Mouse (Mus musculus): ENCODE data around the gene Trim15. TPM values are rescaled to one million over a fixed set of nuclear protein-coding genes. Genes with fewer than 3 reads are reported as not detected.

Gene Trim15
- polyA plus RNA-seq, 1 experiment from 2014 or later: 0.25 TPM

DNA sequence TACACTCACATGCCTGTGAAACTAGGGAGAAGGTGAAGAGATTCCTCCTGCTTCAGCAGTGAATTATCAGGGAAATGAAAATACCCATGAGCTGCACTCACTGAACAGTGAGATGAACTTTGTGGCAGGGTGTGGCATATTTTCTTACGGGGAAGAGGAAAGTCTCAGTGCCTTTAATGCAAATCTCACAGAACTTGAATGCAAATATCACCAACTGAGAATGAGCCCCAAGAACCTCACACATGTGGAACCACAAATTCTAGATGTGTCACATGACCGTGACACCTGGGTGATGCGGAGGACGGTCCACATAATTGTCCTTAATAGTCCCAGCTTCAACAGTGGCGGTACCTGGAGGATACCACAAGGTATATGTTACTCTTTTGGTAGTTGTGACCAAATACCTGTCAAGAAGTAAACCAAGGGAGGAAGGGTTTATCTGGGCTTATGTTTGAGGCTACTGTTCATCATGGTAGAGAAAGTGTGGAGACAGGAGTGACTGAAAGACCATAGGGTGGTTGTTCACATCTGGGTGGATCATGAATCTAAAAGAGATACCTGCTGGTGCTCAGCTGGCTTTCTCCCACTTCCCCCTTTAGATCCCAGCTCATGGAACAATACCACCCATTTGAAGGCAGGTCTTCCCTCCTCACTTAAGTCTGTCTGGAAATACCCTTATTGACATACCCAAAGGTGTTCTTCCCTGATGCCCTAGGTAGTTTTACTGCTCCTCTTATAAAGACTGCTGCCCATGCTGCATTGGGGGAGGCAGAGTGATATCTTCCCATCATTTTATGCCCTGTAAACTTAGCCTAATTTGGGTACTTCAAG lies 23.3 kb upstream of the Trim15 start, which contains the start of gene Trim40:
Gene Trim40 (minus strand): TSS at position 51 of the 831 bp plus-strand sequence.
- no peaks in the 10 kb centered on the region for H3K36me3 ChIP-seq (replicated peaks; ENCODE audit: control insufficient read depth, insufficient read depth, low read depth, low read length)
- no peak within 1 kb of the TSS for H3K4me3 ChIP-seq (ENCODE audit: low read depth, low read length)
- no peaks in the 10 kb centered on the region for H3K9me3 ChIP-seq (replicated peaks; ENCODE audit: control insufficient read depth, low read length)
- WGBS: 85% methylated on average over 5 of the region's 5 CpGs
- H3K4me2 ChIP-seq (ENCODE audit: low read depth, low read length): no peak within 1 kb of the TSS
- no peaks in the 10 kb centered on the region for H3K4me1 ChIP-seq (ENCODE audit: control insufficient read depth, insufficient read depth, low read length)
- no peak for DNase-seq (ENCODE audit: low spot score)
- ATAC-seq (replicated peaks; ENCODE audit: insufficient number of reproducible peaks, low FRiP score, low TSS enrichment, low read depth): no peak
- H3K27ac ChIP-seq (replicated peaks; ENCODE audit: low read depth, low read length): no peak within 1 kb of the TSS
- H3K27me3 ChIP-seq (ENCODE audit: control insufficient read depth, insufficient read depth, low read length): no peaks in the 10 kb centered on the region
- H3K9ac ChIP-seq (replicated peaks; ENCODE audit: low read length): no peak within 1 kb of the TSS

DNA sequence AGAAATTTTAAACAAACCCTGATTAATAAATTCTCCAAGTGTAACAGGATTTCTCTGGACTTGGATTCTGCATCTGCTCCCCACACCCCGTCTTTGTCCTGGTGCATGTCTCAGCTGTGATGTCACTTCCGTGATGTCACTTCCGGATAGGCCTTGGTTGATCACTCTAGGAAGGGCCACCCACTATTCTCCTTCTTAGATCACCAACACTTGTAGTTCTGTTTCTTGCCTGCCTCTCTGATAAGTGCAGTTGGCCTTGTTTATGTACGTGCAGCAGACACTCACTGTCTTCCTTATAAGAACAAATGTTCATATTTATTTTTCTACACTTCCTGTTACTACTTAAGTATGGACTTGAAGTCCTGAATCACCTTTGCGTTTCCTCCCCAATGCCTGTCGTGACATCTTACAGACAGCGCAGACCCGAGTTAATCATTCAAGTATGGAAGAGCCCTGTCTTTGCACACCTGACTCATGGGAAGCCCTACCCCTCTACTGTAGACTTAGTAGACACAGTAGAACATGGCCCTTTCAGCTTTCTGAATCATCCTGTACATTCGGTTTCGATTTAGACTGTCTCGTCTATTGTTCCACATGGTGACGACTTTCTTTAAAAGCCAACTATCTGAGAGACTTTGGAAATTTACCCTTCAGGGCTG lies 18.3 kb upstream of the Trim15 start:
- no peaks in the 10 kb centered on the region for H3K4me1 ChIP-seq (ENCODE audit: control insufficient read depth, insufficient read depth, low read length)
- H3K4me2 ChIP-seq (ENCODE audit: low read depth, low read length): no peak overlapping the region
- no peaks in the 10 kb centered on the region for H3K27me3 ChIP-seq (ENCODE audit: control insufficient read depth, insufficient read depth, low read length)
- H3K9me3 ChIP-seq (replicated peaks; ENCODE audit: control insufficient read depth, low read length): no peaks in the 10 kb centered on the region
- no peaks in the 10 kb centered on the region for H3K36me3 ChIP-seq (replicated peaks; ENCODE audit: control insufficient read depth, insufficient read depth, low read depth, low read length)
- ATAC-seq (replicated peaks; ENCODE audit: insufficient number of reproducible peaks, low FRiP score, low TSS enrichment, low read depth): no peak
- 92% methylated on average over 12 of the region's 12 CpGs for WGBS
- no peak overlapping the region for H3K9ac ChIP-seq (replicated peaks; ENCODE audit: low read length)
- H3K4me3 ChIP-seq (ENCODE audit: low read depth, low read length): no peak overlapping the region
- H3K27ac ChIP-seq (replicated peaks; ENCODE audit: low read depth, low read length): no peak overlapping the region
- DNase-seq (ENCODE audit: low spot score): no peak

DNA sequence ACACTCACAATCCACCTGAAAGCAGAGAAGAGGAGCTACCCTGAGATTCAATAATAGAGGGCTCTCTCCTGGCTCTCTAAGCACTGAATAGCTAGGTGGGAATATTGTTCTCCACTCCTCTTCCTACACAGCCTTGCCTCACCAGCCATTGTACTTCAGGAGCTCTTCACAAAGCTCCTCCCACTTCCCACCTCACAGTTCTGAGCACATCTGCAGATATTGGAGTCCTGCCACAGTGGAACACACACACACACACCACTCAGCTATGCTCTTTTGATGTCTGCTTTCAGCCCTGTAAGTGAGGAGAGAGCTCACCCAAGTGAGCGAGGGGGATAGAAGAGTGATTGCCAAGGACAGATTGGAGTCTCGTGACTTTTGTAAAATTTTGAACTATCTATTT lies 16.3 kb upstream of the Trim15 start:
- H3K4me1 ChIP-seq (ENCODE audit: control insufficient read depth, insufficient read depth, low read length): no peaks in the 10 kb centered on the region
- no peak overlapping the region for H3K4me3 ChIP-seq (ENCODE audit: low read depth, low read length)
- no peak overlapping the region for H3K27ac ChIP-seq (replicated peaks; ENCODE audit: low read depth, low read length)
- no peaks in the 10 kb centered on the region for H3K9me3 ChIP-seq (replicated peaks; ENCODE audit: control insufficient read depth, low read length)
- no peak overlapping the region for H3K4me2 ChIP-seq (ENCODE audit: low read depth, low read length)
- no peak for ATAC-seq (replicated peaks; ENCODE audit: insufficient number of reproducible peaks, low FRiP score, low TSS enrichment, low read depth)
- H3K27me3 ChIP-seq (ENCODE audit: control insufficient read depth, insufficient read depth, low read length): no peaks in the 10 kb centered on the region
- no peaks in the 10 kb centered on the region for H3K36me3 ChIP-seq (replicated peaks; ENCODE audit: control insufficient read depth, insufficient read depth, low read depth, low read length)
- WGBS: 81% methylated on average over 2 of the region's 2 CpGs
- DNase-seq (ENCODE audit: low spot score): no peak
- no peak overlapping the region for H3K9ac ChIP-seq (replicated peaks; ENCODE audit: low read length)

DNA sequence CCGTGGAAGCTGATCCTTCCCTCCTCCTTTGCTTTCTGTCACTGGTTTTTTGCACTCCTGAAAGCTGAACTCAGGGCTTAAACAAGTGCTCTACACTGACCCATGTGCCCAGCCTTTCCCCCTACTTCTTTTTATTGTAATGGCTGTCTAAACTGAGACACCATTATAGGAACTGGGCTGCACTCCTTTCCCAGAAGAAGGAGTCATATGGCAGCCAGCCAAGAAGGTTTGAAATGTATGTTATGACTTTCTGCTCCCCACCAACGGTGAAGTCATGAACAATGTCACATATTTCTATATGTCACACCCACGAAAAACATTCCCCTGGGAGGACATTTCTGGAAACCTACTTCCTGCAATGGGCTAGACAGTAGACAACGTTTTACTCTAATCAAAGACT lies 7.6 kb upstream of the Trim15 start:
- Histone ChIP-seq H3K4me2 (ENCODE audit: low read depth, low read length) (no peak overlapping the region), H3K9me3 (replicated peaks; ENCODE audit: control insufficient read depth, low read length) (no peaks in the 10 kb centered on the region), H3K4me1 (ENCODE audit: control insufficient read depth, insufficient read depth, low read length) (no peaks in the 10 kb centered on the region), H3K27me3 (ENCODE audit: control insufficient read depth, insufficient read depth, low read length) (no peaks in the 10 kb centered on the region), H3K4me3 (ENCODE audit: low read depth, low read length) (no peak overlapping the region), H3K27ac (replicated peaks; ENCODE audit: low read depth, low read length) (no peak overlapping the region), H3K9ac (replicated peaks; ENCODE audit: low read length) (no peak overlapping the region), H3K36me3 (replicated peaks; ENCODE audit: control insufficient read depth, insufficient read depth, low read depth, low read length) (no peaks in the 10 kb centered on the region)
- ATAC-seq (replicated peaks; ENCODE audit: insufficient number of reproducible peaks, low FRiP score, low TSS enrichment, low read depth) (no peak), DNase-seq (ENCODE audit: low spot score) (no peak)
- 62% methylated on average over 4 of the region's 4 CpGs for WGBS

DNA sequence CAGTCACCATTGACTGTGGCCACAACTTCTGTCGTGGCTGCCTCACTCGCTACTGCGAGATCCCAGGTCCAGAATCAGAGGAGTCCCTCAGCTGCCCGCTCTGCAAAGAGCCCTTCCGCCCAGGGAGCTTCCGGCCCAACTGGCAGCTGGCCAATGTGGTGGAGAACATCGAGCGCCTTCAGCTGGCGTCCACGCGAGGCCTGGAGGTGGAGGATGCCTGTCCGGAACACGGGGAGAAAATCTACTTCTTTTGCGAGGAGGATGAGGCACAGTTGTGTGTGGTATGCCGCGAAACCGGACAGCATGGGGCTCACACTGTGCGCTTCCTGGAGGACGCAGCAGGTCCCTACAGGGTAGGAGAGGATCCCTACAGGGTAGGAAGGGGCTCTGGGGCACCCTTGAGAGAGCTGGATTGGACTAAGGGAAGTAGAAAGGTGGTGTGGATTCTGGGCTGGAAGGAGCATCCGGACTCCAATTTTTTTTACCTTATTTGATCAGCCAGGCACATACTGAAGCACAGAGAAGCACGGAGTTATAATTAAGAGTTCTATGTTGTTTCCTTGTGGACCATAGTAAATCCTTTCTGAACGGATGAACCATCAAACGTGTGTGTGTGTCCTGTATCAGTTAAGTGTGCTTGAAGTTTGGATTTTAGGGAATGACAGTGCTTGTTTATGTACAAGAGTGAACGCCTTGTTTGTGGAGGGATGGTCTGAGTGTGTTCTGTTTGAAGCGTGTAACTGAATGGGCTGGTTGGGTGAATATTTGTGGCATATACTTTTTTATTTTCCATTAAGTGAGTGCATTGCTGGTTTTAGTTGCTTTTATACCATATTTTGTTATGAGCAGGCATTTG lies 3.2 kb upstream of the Trim15 start:
- H3K9me3 ChIP-seq (replicated peaks; ENCODE audit: control insufficient read depth, low read length): no peaks in the 10 kb centered on the region
- no peak overlapping the region for H3K4me2 ChIP-seq (ENCODE audit: low read depth, low read length)
- H3K9ac ChIP-seq (replicated peaks; ENCODE audit: low read length): no peak overlapping the region
- no peaks in the 10 kb centered on the region for H3K36me3 ChIP-seq (replicated peaks; ENCODE audit: control insufficient read depth, insufficient read depth, low read depth, low read length)
- no peak for ATAC-seq (replicated peaks; ENCODE audit: insufficient number of reproducible peaks, low FRiP score, low TSS enrichment, low read depth)
- H3K4me3 ChIP-seq (ENCODE audit: low read depth, low read length): no peak overlapping the region
- no peak overlapping the region for H3K27ac ChIP-seq (replicated peaks; ENCODE audit: low read depth, low read length)
- DNase-seq (ENCODE audit: low spot score): no peak
- no peaks in the 10 kb centered on the region; the same call in 1 of the 2 replicates for H3K4me1 ChIP-seq (ENCODE audit: control insufficient read depth, insufficient read depth, low read length)
- 77% methylated on average over 25 of the region's 25 CpGs for WGBS
- peaks cover 9% of the 10 kb centered on the region for H3K27me3 ChIP-seq (ENCODE audit: control insufficient read depth, insufficient read depth, low read length)

DNA sequence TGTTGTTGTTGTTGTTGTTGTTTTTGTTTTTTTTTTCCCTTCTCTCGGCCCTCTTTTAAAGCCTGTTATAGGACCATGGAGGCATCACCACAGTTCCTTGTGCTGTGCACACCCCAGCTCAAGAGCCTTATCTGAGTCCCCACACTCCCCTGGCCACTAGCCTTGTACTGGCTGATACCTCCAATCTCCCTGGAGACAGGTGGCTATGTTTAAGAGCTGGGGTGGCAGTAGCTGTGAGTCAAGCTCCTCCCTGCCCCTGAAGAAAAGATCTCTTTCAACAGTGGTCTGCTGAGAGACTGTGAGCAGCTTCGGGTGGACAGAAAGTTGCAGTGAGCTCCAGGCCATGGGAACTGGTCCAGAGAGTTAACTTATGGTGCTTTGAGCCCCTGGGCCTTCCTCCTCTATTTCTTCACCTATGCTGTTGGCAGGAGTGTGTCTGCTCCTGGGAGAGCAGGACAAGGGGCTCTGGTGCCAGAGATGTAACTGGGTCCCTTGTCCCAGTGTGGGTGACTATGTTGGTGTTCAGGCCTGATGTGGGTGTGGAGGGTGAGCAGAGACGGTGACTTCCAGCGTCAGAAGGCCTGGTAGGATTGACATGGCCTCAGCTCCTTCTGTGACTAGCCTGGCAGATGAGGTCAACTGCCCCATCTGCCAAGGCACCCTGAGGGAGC lies 2.4 kb upstream of the Trim15 start, which contains the start of gene Trim10:
Gene Trim10 (plus strand): TSS at position 291 of the 671 bp plus-strand sequence.
- Histone ChIP-seq H3K9me3 (replicated peaks; ENCODE audit: control insufficient read depth, low read length) (no peaks in the 10 kb centered on the region), H3K4me3 (ENCODE audit: low read depth, low read length) (no peak within 1 kb of the TSS), H3K9ac (replicated peaks; ENCODE audit: low read length) (no peak within 1 kb of the TSS), H3K36me3 (replicated peaks; ENCODE audit: control insufficient read depth, insufficient read depth, low read depth, low read length) (no peaks in the 10 kb centered on the region), H3K27ac (replicated peaks; ENCODE audit: low read depth, low read length) (no peak within 1 kb of the TSS), H3K27me3 (ENCODE audit: control insufficient read depth, insufficient read depth, low read length) (peaks cover 9% of the 10 kb centered on the region), H3K4me1 (ENCODE audit: control insufficient read depth, insufficient read depth, low read length) (no peaks in the 10 kb centered on the region; the same call in 1 of the 2 replicates), H3K4me2 (ENCODE audit: low read depth, low read length) (no peak within 1 kb of the TSS)
- DNase-seq (ENCODE audit: low spot score) (no peak), ATAC-seq (replicated peaks; ENCODE audit: insufficient number of reproducible peaks, low FRiP score, low TSS enrichment, low read depth) (no peak)
- 79% methylated on average over 4 of the region's 4 CpGs for WGBS

DNA sequence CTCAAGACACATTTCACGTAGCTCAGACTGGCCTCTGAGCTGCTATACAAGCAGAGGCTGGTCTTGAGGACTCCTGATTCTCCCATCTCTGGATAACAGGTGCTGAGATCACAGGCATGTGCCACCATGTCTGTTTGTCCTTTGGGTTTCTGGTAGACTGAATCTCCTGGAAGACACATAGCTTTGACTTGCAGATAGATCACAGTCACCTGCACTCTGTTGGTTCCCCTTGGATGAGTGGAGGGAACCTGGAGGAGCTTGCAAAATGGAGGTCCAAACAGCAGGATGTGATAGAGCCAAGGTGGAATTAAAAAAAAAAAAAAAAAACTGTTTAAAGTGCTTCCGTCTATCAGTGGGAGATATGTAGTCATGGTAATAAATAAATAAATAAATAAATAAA lies 1.8 kb upstream of the Trim15 start:
- Histone ChIP-seq H3K4me3 (ENCODE audit: low read depth, low read length) (no peak overlapping the region), H3K27ac (replicated peaks; ENCODE audit: low read depth, low read length) (no peak overlapping the region), H3K4me1 (ENCODE audit: control insufficient read depth, insufficient read depth, low read length) (no peaks in the 10 kb centered on the region; the same call in 1 of the 2 replicates), H3K27me3 (ENCODE audit: control insufficient read depth, insufficient read depth, low read length) (peaks cover 9% of the 10 kb centered on the region), H3K4me2 (ENCODE audit: low read depth, low read length) (no peak overlapping the region), H3K36me3 (replicated peaks; ENCODE audit: control insufficient read depth, insufficient read depth, low read depth, low read length) (no peaks in the 10 kb centered on the region), H3K9me3 (replicated peaks; ENCODE audit: control insufficient read depth, low read length) (no peaks in the 10 kb centered on the region), H3K9ac (replicated peaks; ENCODE audit: low read length) (no peak overlapping the region)
- no peak for ATAC-seq (replicated peaks; ENCODE audit: insufficient number of reproducible peaks, low FRiP score, low TSS enrichment, low read depth)
- 82% methylated on average over 2 of the region's 2 CpGs for WGBS
- no peak for DNase-seq (ENCODE audit: low spot score)

Data from embryonic facial prominence, embryonic 11.5 days (tissue).